Mouse (Mus musculus) heart, embryonic 14.5 days (tissue): ENCODE results near the gene Tmem98. TPM values are rescaled to one million over a fixed set of nuclear protein-coding genes. Genes with fewer than 3 reads are reported as not detected.

ENCODE experiments used
- ATAC-seq: fragments of 200-750 bp; cut with Nextera tagmentation; 2 replicates; pipeline ENCODE4 v1.8.0; 2017; ENCODE audit warnings: low read depth, moderate TSS enrichment; ENCODE audit not compliant: insufficient number of reproducible peaks, insufficient read depth, low FRiP score
- H3K27ac ChIP-seq, 2 experiments: fragments of 200-500 bp in 1 of 2; fragments of 300-500 bp in 1 of 2; sonication (generic) in 1 of 2; replicated peaks in 1 of 2; 2 replicates each; pipeline ENCODE4 v1.5.1; 2012 to 2014; ENCODE audit warnings: low read depth in 2 of 2, low read length in 2 of 2, control low read depth in 1 of 2, mild to moderate bottlenecking in 1 of 2, mixed read lengths in 1 of 2; ENCODE audit not compliant: control insufficient read depth in 1 of 2, insufficient read depth in 1 of 2
- H3K27me3 ChIP-seq: fragments of 300-500 bp; sonication (generic); 2 replicates; pipeline ENCODE4 v1.6.1; 2014; ENCODE audit warnings: mild to moderate bottlenecking, low read length, control low read depth; ENCODE audit not compliant: control insufficient read depth, insufficient read depth
- H3K36me3 ChIP-seq: fragments of 300-500 bp; sonication (generic); 2 replicates; pipeline ENCODE4 v1.6.1; 2014; ENCODE audit warnings: mild to moderate bottlenecking, control low read depth, low read length, mixed read lengths; ENCODE audit not compliant: control insufficient read depth, insufficient read depth
- H3K4me1 ChIP-seq, 2 experiments: fragments of 200-500 bp in 1 of 2; fragments of 300-500 bp in 1 of 2; sonication (generic) in 1 of 2; 2 replicates each; pipeline ENCODE4 v1.6.1; 2012 to 2014; ENCODE audit warnings: low read length in 2 of 2, control low read depth in 1 of 2, mixed read lengths in 1 of 2; ENCODE audit not compliant: control insufficient read depth in 2 of 2, insufficient read depth in 2 of 2
- H3K4me2 ChIP-seq: fragments of 300-500 bp; sonication (generic); 2 replicates; pipeline ENCODE4 v1.6.1; 2014; ENCODE audit warnings: mild to moderate bottlenecking, low read length
- H3K4me3 ChIP-seq, 2 experiments: fragments of 200-500 bp in 1 of 2; fragments of 300-500 bp in 1 of 2; sonication (generic) in 1 of 2; 2 replicates each; pipeline ENCODE4 v1.5.1; 2012 to 2014; ENCODE audit warnings: low read length in 2 of 2, mild to moderate bottlenecking in 2 of 2, control low read depth in 1 of 2, low read depth in 1 of 2, moderate library complexity in 1 of 2; ENCODE audit not compliant: control insufficient read depth in 1 of 2, insufficient read depth in 1 of 2
- H3K9ac ChIP-seq: fragments of 300-500 bp; sonication (generic); 2 replicates; pipeline ENCODE4 v1.6.1; 2014; ENCODE audit warnings: mild to moderate bottlenecking, low read length
- H3K9me3 ChIP-seq: fragments of 300-500 bp; sonication (generic); 2 replicates; pipeline ENCODE4 v1.6.1; 2016; ENCODE audit warnings: low read length, control low read depth; ENCODE audit not compliant: control insufficient read depth
- WGBS: fragments of 180-500 bp; shearing (Covaris S2); extraction: QIAGEN DNeasy Blood & Tissue Kit; methylation state at CpG from one replicate; pipeline ENCODE4 v1.1.7; 2014; 5-methylcytosine and 5-hydroxymethylcytosine counted together
- polyA plus RNA-seq: library from polyadenylated mRNA; unstranded; fragments of >200 nt; fragmentation: Nextera tagmentation; extraction: Ambion mirVana; gene quantifications from 2 replicates; pipeline ENCODE4 v1.2.1, GENCODE M21; 2014

Tmem98 gene
- polyA plus RNA-seq: 93.3 and 97.6 TPM in 2 replicates

GRCm38 (mm10) chr11:80809993-80810821, at the start of gene Tmem98:
Tmem98 (plus strand) TSS chr11:80810175.
- H3K4me3 ChIP-seq: peak within 1 kb of the TSS; percentile 70 to 83
- peak within 1 kb of the TSS; percentile 84 for H3K4me2 ChIP-seq
- H3K27ac ChIP-seq: peak within 1 kb of the TSS; percentile 84 to 92
- no peaks in the 10 kb centered on the region for H3K27me3 ChIP-seq
- WGBS: 1% methylated on average over 45 of the region's 54 CpGs
- peaks cover 10 to 20% of the 10 kb centered on the region in 2 experiments for H3K4me1 ChIP-seq
- ATAC-seq: peak; percentile 69
- no peaks in the 10 kb centered on the region for H3K9me3 ChIP-seq
- peak within 1 kb of the TSS; percentile 89 for H3K9ac ChIP-seq
- peaks cover 27% of the 10 kb centered on the region for H3K36me3 ChIP-seq

- H3K36me3 ChIP-seq: no peaks in the 10 kb centered on the region
- H3K9ac ChIP-seq: no peak overlapping the region
- H3K9me3 ChIP-seq: no peaks in the 10 kb centered on the region
- 58% methylated on average over 3 of the region's 3 CpGs for WGBS
- H3K27me3 ChIP-seq: no peaks in the 10 kb centered on the region
- H3K27ac ChIP-seq: no peak overlapping the region
- no peak overlapping the region for H3K4me3 ChIP-seq
- H3K4me1 ChIP-seq: peaks cover 3 to 4% of the 10 kb centered on the region in 2 experiments
- ATAC-seq: no peak
- H3K4me2 ChIP-seq: no peak overlapping the region
Measured at GRCm38 (mm10) chr11:80761285-80761974, 48.5 kb upstream of the Tmem98 start.

GRCm38 (mm10) chr11:80762066-80762465, 47.9 kb upstream of the Tmem98 start:
- Histone ChIP-seq H3K9ac (no peak overlapping the region), H3K27me3 (no peaks in the 10 kb centered on the region), H3K27ac (no peak overlapping the region), H3K4me2 (no peak overlapping the region), H3K36me3 (no peaks in the 10 kb centered on the region), H3K4me1 (peaks cover 4 to 10% of the 10 kb centered on the region in 2 experiments), H3K4me3 (no peak overlapping the region), H3K9me3 (no peaks in the 10 kb centered on the region)
- 67% methylated on average over 4 of the region's 4 CpGs for WGBS
- no peak for ATAC-seq

GRCm38 (mm10) chr11:80766068-80766467, 43.9 kb upstream of the Tmem98 start:
- H3K36me3 ChIP-seq: no peaks in the 10 kb centered on the region
- 0 out of 4 replicates have a peak overlapping the region, but pooled peaks of 1 of the 2 experiments have one; percentile 19 for H3K27ac ChIP-seq
- H3K27me3 ChIP-seq: no peaks in the 10 kb centered on the region
- WGBS: 88% methylated on average over 4 of the region's 4 CpGs
- H3K9me3 ChIP-seq: no peaks in the 10 kb centered on the region
- H3K9ac ChIP-seq: no peak overlapping the region
- peaks cover 7 to 10% of the 10 kb centered on the region in 2 experiments for H3K4me1 ChIP-seq
- no peak overlapping the region for H3K4me3 ChIP-seq
- no peak for ATAC-seq
- no peak overlapping the region for H3K4me2 ChIP-seq

GRCm38 (mm10) chr11:80766472-80767319, 43.3 kb upstream of the Tmem98 start:
- no peaks in the 10 kb centered on the region for H3K9me3 ChIP-seq
- WGBS: 45% methylated on average over 6 of the region's 6 CpGs
- H3K27me3 ChIP-seq: no peaks in the 10 kb centered on the region
- no peak overlapping the region for H3K4me2 ChIP-seq
- 0 out of 4 replicates have a peak overlapping the region, but pooled peaks of 1 of the 2 experiments have one; percentile 19 for H3K27ac ChIP-seq
- no peak overlapping the region for H3K9ac ChIP-seq
- no peak for ATAC-seq
- no peaks in the 10 kb centered on the region for H3K36me3 ChIP-seq
- H3K4me1 ChIP-seq: peaks cover 7 to 10% of the 10 kb centered on the region in 2 experiments
- H3K4me3 ChIP-seq: no peak overlapping the region

- WGBS: 70% methylated on average over 3 of the region's 3 CpGs
- no peak for ATAC-seq
- no peak overlapping the region for H3K4me3 ChIP-seq
- no peaks in the 10 kb centered on the region for H3K9me3 ChIP-seq
- H3K4me1 ChIP-seq: peaks cover 7 to 10% of the 10 kb centered on the region in 2 experiments
- no peak overlapping the region for H3K9ac ChIP-seq
- no peak overlapping the region for H3K4me2 ChIP-seq
- no peaks in the 10 kb centered on the region for H3K36me3 ChIP-seq
- H3K27me3 ChIP-seq: no peaks in the 10 kb centered on the region
- H3K27ac ChIP-seq: no peak overlapping the region
Measured at GRCm38 (mm10) chr11:80767320-80767617, 42.7 kb upstream of the Tmem98 start.

- H3K9me3 ChIP-seq: no peaks in the 10 kb centered on the region
- no peak overlapping the region for H3K4me3 ChIP-seq
- H3K4me1 ChIP-seq: peaks cover 15 to 21% of the 10 kb centered on the region in 2 experiments
- 85% methylated on average over 3 of the region's 3 CpGs for WGBS
- no peak overlapping the region for H3K4me2 ChIP-seq
- no peaks in the 10 kb centered on the region for H3K36me3 ChIP-seq
- no peak overlapping the region for H3K27ac ChIP-seq
- no peak overlapping the region for H3K9ac ChIP-seq
- no peak for ATAC-seq
- H3K27me3 ChIP-seq: no peaks in the 10 kb centered on the region
Measured at GRCm38 (mm10) chr11:80771186-80771585, 38.8 kb upstream of the Tmem98 start.
